Mouse (Mus musculus): ENCODE data around the gene Pno1.

GRCm38 (mm10) chr11:17199840-17200501 is 11.4 kb downstream of the Pno1 start:
- TF ChIP-seq CTCF (IDR thresholded peaks at IDR 0.05; ENCODE audit: extremely low read depth, insufficient read depth, insufficient read length, insufficient replicate concordance) (no peak), POLR2A (IDR thresholded peaks at IDR 0.05; ENCODE audit: low read depth, low read length) (no peak)

Measured in spleen, adult 2 months (tissue).